Mouse (Mus musculus): Measurements from ENCODE around the gene Tmem43. TPM values are rescaled to one million over a fixed set of nuclear protein-coding genes. Genes with fewer than 3 reads are reported as not detected.
"Not testable (repeated sequence)": the region's sequence is repeated elsewhere in the genome, so short reads cannot be mapped to it uniquely, and the experiment has no call there.

The Tmem43 gene
- polyA plus RNA-seq, 1 experiment from 2014 or later: 45.5 TPM

- H3K4me1 ChIP-seq (replicated peaks; ENCODE audit: control insufficient read depth, insufficient read depth, low read length): no peaks in the 10 kb centered on the region
- no peak overlapping the region for H3K4me2 ChIP-seq (replicated peaks)
- H3K9ac ChIP-seq: no peak overlapping the region
- H3K4me3 ChIP-seq (replicated peaks; ENCODE audit: low read length): no peak overlapping the region
- WGBS: 85% methylated on average over 1 of the region's 1 CpGs
- H3K27me3 ChIP-seq (ENCODE audit: control insufficient read depth, insufficient read depth, low read length): no peaks in the 10 kb centered on the region
- no peak overlapping the region for H3K27ac ChIP-seq
- H3K9me3 ChIP-seq (ENCODE audit: control insufficient read depth, low read length): no peaks in the 10 kb centered on the region
- no peak for DNase-seq (ENCODE audit: low spot score)
- peaks cover 20% of the 10 kb centered on the region for H3K36me3 ChIP-seq (replicated peaks; ENCODE audit: control insufficient read depth, insufficient read depth)
- ATAC-seq (ENCODE audit: low FRiP score): no peak
These were observed 14.0 kb upstream of the Tmem43 start for GRCm38 (mm10) chr6:91459471-91459870.

GRCm38 (mm10) chr6:91465756-91466155, 7.7 kb upstream of the Tmem43 start:
- DNase-seq (ENCODE audit: low spot score): no peak
- Histone ChIP-seq H3K36me3 (replicated peaks; ENCODE audit: control insufficient read depth, insufficient read depth) (peaks cover 65% of the 10 kb centered on the region), H3K4me2 (replicated peaks) (no peak overlapping the region), H3K4me3 (replicated peaks; ENCODE audit: low read length) (no peak overlapping the region), H3K9ac (no peak overlapping the region), H3K4me1 (replicated peaks; ENCODE audit: control insufficient read depth, insufficient read depth, low read length) (no peaks in the 10 kb centered on the region), H3K9me3 (ENCODE audit: control insufficient read depth, low read length) (no peaks in the 10 kb centered on the region), H3K27ac (no peak overlapping the region), H3K27me3 (ENCODE audit: control insufficient read depth, insufficient read depth, low read length) (no peaks in the 10 kb centered on the region)
- ATAC-seq (ENCODE audit: low FRiP score): no peak
- 97% methylated on average over 2 of the region's 2 CpGs for WGBS

DNA sequence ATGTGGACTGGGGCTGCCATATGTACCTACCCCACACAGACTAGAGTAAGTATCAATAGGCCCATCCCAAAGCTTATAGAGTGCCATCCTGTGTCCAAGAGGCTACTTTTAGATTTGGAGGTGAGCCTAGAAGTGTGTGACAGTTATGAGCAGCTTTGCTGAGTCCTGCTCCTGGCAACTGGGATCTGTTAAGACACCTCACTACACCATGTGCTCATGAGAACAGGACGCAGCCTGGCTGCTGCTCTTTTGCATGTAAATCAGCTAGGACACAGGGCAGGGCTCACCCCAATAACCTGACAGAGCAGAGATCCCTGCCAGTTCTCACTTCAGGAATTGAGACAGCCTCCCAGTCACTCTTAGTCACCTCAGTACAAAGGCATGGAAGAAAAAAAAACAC, 6.4 kb upstream of the Tmem43 start:
- H3K27me3 ChIP-seq (ENCODE audit: control insufficient read depth, insufficient read depth, low read length): no peaks in the 10 kb centered on the region
- 76% methylated on average over 1 of the region's 1 CpGs for WGBS

DNA sequence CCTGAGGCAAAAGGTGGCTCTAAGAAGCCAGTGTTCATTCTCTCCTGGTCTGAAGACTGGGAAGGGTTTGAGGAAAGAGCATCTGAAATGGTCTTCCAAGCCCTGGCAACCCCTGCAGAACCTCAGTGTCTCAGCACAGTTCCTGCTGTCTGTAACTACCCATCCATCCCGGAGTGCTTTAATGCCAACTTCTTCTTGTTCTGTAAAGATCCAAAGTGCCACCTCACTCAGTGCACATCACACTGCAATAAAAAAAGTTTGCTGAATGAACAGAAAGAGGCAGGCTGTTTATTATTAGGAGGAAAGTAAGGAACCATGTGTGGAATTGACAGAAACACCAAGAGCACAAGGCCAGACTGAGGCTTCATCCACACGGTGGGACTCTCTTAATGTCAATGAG, 2.8 kb upstream of the Tmem43 start:
- ATAC-seq (ENCODE audit: low FRiP score) (no peak), DNase-seq (ENCODE audit: low spot score) (no peak)
- Histone ChIP-seq H3K36me3 (replicated peaks; ENCODE audit: control insufficient read depth, insufficient read depth) (peaks cover 33% of the 10 kb centered on the region), H3K4me3 (replicated peaks; ENCODE audit: low read length) (no peak overlapping the region), H3K9me3 (ENCODE audit: control insufficient read depth, low read length) (no peaks in the 10 kb centered on the region), H3K27me3 (ENCODE audit: control insufficient read depth, insufficient read depth, low read length) (no peaks in the 10 kb centered on the region), H3K9ac (no peak overlapping the region), H3K4me1 (replicated peaks; ENCODE audit: control insufficient read depth, insufficient read depth, low read length) (peaks cover 26% of the 10 kb centered on the region), H3K27ac (no peak overlapping the region), H3K4me2 (replicated peaks) (no peak overlapping the region)
- 92% methylated on average over 2 of the region's 2 CpGs for WGBS

More for the DNA sequence above, 6.4 kb upstream of the Tmem43 start:
- Histone ChIP-seq H3K36me3 (replicated peaks; ENCODE audit: control insufficient read depth, insufficient read depth) (peaks cover 66% of the 10 kb centered on the region), H3K27ac (no peak overlapping the region), H3K9me3 (ENCODE audit: control insufficient read depth, low read length) (no peaks in the 10 kb centered on the region), H3K4me3 (replicated peaks; ENCODE audit: low read length) (no peak overlapping the region), H3K9ac (no peak overlapping the region), H3K4me2 (replicated peaks) (no peak overlapping the region), H3K4me1 (replicated peaks; ENCODE audit: control insufficient read depth, insufficient read depth, low read length) (peaks cover 6% of the 10 kb centered on the region)
- DNase-seq (ENCODE audit: low spot score) (no peak), ATAC-seq (ENCODE audit: low FRiP score) (no peak)

DNA sequence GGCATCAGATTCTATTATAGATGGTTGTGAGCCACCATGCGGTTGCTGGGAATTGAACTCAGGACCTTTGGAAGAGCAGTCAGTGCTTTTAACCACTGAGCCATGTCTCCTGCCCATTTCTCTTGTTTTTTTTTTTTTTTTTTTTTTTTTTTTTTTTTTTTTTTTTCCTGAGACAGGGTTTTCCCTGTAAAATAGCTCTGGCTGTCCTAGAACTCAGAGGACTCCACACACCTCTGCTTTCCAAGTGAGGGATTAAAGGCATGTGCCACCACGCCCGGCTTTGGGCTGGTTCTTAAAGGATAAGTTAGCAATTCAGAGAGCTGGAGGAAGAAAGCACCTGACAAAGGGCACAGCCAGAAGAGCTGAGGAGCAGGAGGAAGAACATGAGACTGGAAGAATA, 2.1 kb upstream of the Tmem43 start:
- not testable (repeated sequence) for ATAC-seq (ENCODE audit: low FRiP score)
- 92% methylated on average over 3 of the region's 3 CpGs for WGBS

DNA sequence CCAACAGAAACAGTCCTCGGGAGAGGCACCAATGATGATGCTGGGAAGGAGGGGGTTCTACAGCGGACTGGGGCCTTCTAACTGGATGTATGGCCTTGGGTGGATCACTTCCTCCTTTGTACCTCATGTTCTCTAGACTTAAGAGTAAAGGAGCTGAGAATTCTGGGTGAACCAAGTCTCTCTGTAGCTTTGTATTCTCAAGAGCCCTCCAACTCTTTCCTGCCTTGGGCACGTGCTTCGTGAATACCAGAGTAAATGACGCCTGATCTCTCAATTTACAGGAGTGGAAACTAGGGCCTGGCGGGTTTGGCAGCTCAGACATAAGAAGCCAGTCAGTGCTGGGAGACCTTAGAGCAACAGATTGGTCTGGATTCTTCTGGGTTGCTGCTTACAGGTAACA, 1.2 kb upstream of the Tmem43 start:
- peak overlapping the region; percentile 91 for H3K9ac ChIP-seq
- no peaks in the 10 kb centered on the region for H3K27me3 ChIP-seq (ENCODE audit: control insufficient read depth, insufficient read depth, low read length)
- peak overlapping the region; percentile 87 for H3K4me2 ChIP-seq (replicated peaks)
- ATAC-seq (ENCODE audit: low FRiP score): no peak
- whole genome bisulfite sequencing: 37% methylated on average over 6 of the region's 6 CpGs
- no peak overlapping the region for H3K27ac ChIP-seq
- peaks cover 31% of the 10 kb centered on the region for H3K36me3 ChIP-seq (replicated peaks; ENCODE audit: control insufficient read depth, insufficient read depth)
- no peak for DNase-seq (ENCODE audit: low spot score)
- peaks cover 26% of the 10 kb centered on the region for H3K4me1 ChIP-seq (replicated peaks; ENCODE audit: control insufficient read depth, insufficient read depth, low read length)
- H3K4me3 ChIP-seq (replicated peaks; ENCODE audit: low read length): peak overlapping the region; percentile 88
- no peaks in the 10 kb centered on the region for H3K9me3 ChIP-seq (ENCODE audit: control insufficient read depth, low read length)

More for the DNA sequence above, 2.1 kb upstream of the Tmem43 start:
- H3K4me1 ChIP-seq (replicated peaks; ENCODE audit: control insufficient read depth, insufficient read depth, low read length): peaks cover 26% of the 10 kb centered on the region
- H3K9ac ChIP-seq; H3K27ac ChIP-seq; H3K9me3 ChIP-seq (ENCODE audit: control insufficient read depth, low read length); DNase-seq (ENCODE audit: low spot score); H3K27me3 ChIP-seq (ENCODE audit: control insufficient read depth, insufficient read depth, low read length): not testable (repeated sequence)
- peak overlapping the region; percentile 88; the same call in 1 of the 2 replicates for H3K4me3 ChIP-seq (replicated peaks; ENCODE audit: low read length)
- H3K36me3 ChIP-seq (replicated peaks; ENCODE audit: control insufficient read depth, insufficient read depth): peaks cover 31% of the 10 kb centered on the region
- H3K4me2 ChIP-seq (replicated peaks): 0 out of 2 replicates have a peak overlapping the region, but pooled peaks have one; percentile 87

DNA sequence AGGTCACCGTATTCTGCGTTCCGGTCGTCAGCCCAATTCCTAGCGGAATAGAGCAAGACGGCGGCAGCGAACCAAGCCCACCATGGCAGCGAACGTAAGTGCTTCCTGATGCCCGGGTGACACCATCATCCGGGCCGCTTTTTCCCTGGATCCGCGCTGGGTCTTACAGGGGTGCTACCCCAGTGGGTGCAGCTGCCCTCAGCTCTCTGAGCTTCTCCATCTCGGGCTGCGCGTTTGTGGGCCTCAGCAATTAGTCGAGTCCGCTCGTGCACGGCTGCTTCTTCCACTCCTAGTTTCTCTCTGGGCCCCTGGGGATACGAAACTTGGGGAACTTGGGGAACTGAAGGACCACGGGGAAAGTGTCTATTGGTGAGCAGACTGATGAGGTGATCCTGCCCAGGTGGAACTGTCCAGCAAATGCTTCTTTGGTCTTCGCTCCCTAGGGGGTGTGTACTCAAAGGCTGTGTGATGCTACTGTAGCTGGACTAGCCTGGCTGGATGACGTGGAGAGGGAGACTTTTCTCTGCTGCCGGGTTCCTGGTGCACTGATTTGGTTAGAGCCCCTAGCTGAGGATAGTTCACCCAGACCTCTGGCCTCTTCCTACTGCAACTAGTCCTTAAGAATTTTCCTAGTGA, 420 bp downstream of the Tmem43 start:
- H3K27me3 ChIP-seq (ENCODE audit: control insufficient read depth, insufficient read depth, low read length): no peaks in the 10 kb centered on the region
- peak overlapping the region; percentile 83 for H3K9ac ChIP-seq
- peak overlapping the region; percentile 87 for H3K4me2 ChIP-seq (replicated peaks)
- peaks cover 26% of the 10 kb centered on the region for H3K4me1 ChIP-seq (replicated peaks; ENCODE audit: control insufficient read depth, insufficient read depth, low read length)
- H3K4me3 ChIP-seq (replicated peaks; ENCODE audit: low read length): peak overlapping the region; percentile 88
- no peaks in the 10 kb centered on the region for H3K9me3 ChIP-seq (ENCODE audit: control insufficient read depth, low read length)
- H3K27ac ChIP-seq: 0 out of 2 replicates have a peak overlapping the region, but pooled peaks have one; percentile 36
- peaks cover 44% of the 10 kb centered on the region for H3K36me3 ChIP-seq (replicated peaks; ENCODE audit: control insufficient read depth, insufficient read depth)
- under 1% methylated on average over 27 of the region's 27 CpGs for WGBS
- DNase-seq (ENCODE audit: low spot score): no peak
- ATAC-seq (ENCODE audit: low FRiP score): peak; percentile 41

- H3K4me2 ChIP-seq (replicated peaks): peak overlapping the region; percentile 87
- 59% methylated on average over 9 of the region's 9 CpGs for WGBS
- DNase-seq (ENCODE audit: low spot score) (no peak), ATAC-seq (ENCODE audit: low FRiP score) (no peak)
- peak overlapping the region; percentile 83 for H3K9ac ChIP-seq
- no peak overlapping the region for H3K27ac ChIP-seq
- H3K27me3 ChIP-seq (ENCODE audit: control insufficient read depth, insufficient read depth, low read length): no peaks in the 10 kb centered on the region
- peaks cover 44% of the 10 kb centered on the region for H3K36me3 ChIP-seq (replicated peaks; ENCODE audit: control insufficient read depth, insufficient read depth)
- H3K4me1 ChIP-seq (replicated peaks; ENCODE audit: control insufficient read depth, insufficient read depth, low read length): peaks cover 26% of the 10 kb centered on the region
- H3K4me3 ChIP-seq (replicated peaks; ENCODE audit: low read length): peak overlapping the region; percentile 88
- H3K9me3 ChIP-seq (ENCODE audit: control insufficient read depth, low read length): no peaks in the 10 kb centered on the region
These were observed 1.1 kb downstream of the Tmem43 start for GRCm38 (mm10) chr6:91474441-91475190.

DNA sequence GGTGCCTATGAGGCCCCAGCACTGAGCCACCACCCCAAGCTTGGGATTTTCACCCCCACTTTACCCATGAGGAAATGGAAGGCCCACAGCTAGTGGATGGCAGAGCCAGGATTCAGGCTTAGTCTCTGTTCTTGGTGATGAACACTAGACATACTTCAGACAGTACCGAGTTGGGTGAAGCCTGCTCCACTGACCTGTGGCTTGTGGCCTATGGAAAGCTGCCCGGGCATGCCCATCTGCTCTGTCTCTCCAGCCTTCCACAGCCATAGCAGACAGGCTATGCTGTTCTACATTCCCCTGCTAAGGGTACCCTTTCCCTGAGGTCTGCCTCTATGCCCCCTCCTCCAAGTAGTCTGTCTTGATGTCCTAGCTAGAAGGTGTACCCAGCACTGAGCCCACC, 3.0 kb downstream of the Tmem43 start:
- Histone ChIP-seq H3K27me3 (ENCODE audit: control insufficient read depth, insufficient read depth, low read length) (no peaks in the 10 kb centered on the region), H3K36me3 (replicated peaks; ENCODE audit: control insufficient read depth, insufficient read depth) (peaks cover 55% of the 10 kb centered on the region), H3K4me2 (replicated peaks) (no peak overlapping the region), H3K9me3 (ENCODE audit: control insufficient read depth, low read length) (no peaks in the 10 kb centered on the region), H3K27ac (no peak overlapping the region), H3K4me1 (replicated peaks; ENCODE audit: control insufficient read depth, insufficient read depth, low read length) (peaks cover 26% of the 10 kb centered on the region), H3K9ac (no peak overlapping the region), H3K4me3 (replicated peaks; ENCODE audit: low read length) (no peak overlapping the region)
- DNase-seq (ENCODE audit: low spot score): no peak
- 96% methylated on average over 2 of the region's 2 CpGs for WGBS
- ATAC-seq (ENCODE audit: low FRiP score): no peak
